Mouse (Mus musculus) G1E (cell line): Measurements from ENCODE around the gene Tmem106b.

Source experiments
- CTCF ChIP-seq: IDR thresholded peaks from 2 replicates; pipeline ENCODE4 v1.5.1; 2012; ENCODE audit warnings: low read depth, low read length, inconsistent platforms, mixed read lengths
- GATA1 ChIP-seq: IDR thresholded peaks from 2 replicates; pipeline ENCODE4 v1.6.1; 2012; ENCODE audit warnings: borderline replicate concordance, low read length, inconsistent platforms, mixed read lengths
- POLR2AphosphoS5 ChIP-seq: IDR thresholded peaks from 2 replicates; pipeline ENCODE4 v1.6.1; 2012; ENCODE audit warnings: low read depth, low read length, inconsistent platforms; ENCODE audit not compliant: insufficient replicate concordance

GRCm38 (mm10) chr6:13100137-13100536 is 30.6 kb downstream of the Tmem106b start:
- TF ChIP-seq CTCF (no peak), POLR2AphosphoS5 (no peak), GATA1 (no peak)
